Mouse (Mus musculus) embryonic facial prominence, embryonic 15.5 days (tissue): ENCODE data around the gene Spocd1. TPM values are rescaled to one million over a fixed set of nuclear protein-coding genes. Genes with fewer than 3 reads are reported as not detected.
A peak's percentile ranks its signal among the peaks of the same experiment; 100 is the strongest.
"Not testable (repeated sequence)": the region's sequence is repeated elsewhere in the genome, so short reads cannot be mapped to it uniquely, and the experiment has no call there.

ENCODE experiments used
- ATAC-seq: fragments of 200-750 bp; cut with Nextera tagmentation; 2 replicates; pipeline ENCODE4 v1.8.0; 2017; ENCODE audit warnings: low read depth, moderate TSS enrichment; ENCODE audit not compliant: insufficient number of reproducible peaks, low FRiP score, low TSS enrichment
- H3K27ac ChIP-seq: fragments of 300-500 bp; sonication (generic); replicated peaks from 2 replicates; pipeline ENCODE4 v1.5.1; 2015; ENCODE audit warnings: mild to moderate bottlenecking, inconsistent platforms
- H3K27me3 ChIP-seq: fragments of 300-500 bp; sonication (generic); 2 replicates; pipeline ENCODE4 v1.6.1; 2015; ENCODE audit warnings: inconsistent platforms
- H3K36me3 ChIP-seq: fragments of 300-500 bp; sonication (generic); 2 replicates; pipeline ENCODE4 v1.6.1; 2015; ENCODE audit warnings: mild to moderate bottlenecking, inconsistent platforms
- H3K4me1 ChIP-seq: fragments of 300-500 bp; sonication (generic); 2 replicates; pipeline ENCODE4 v1.6.1; 2015; ENCODE audit warnings: inconsistent platforms
- H3K4me2 ChIP-seq: fragments of 300-500 bp; sonication (generic); replicated peaks from 2 replicates; pipeline ENCODE4 v1.6.1; 2015; ENCODE audit warnings: mild to moderate bottlenecking, inconsistent platforms
- H3K4me3 ChIP-seq: fragments of 300-500 bp; sonication (generic); replicated peaks from 2 replicates; pipeline ENCODE4 v1.5.1; 2015; ENCODE audit warnings: mild to moderate bottlenecking, inconsistent platforms
- H3K9ac ChIP-seq: fragments of 300-500 bp; sonication (generic); 2 replicates; pipeline ENCODE4 v1.6.1; 2015; ENCODE audit warnings: inconsistent platforms
- H3K9me3 ChIP-seq: fragments of 300-500 bp; sonication (generic); replicated peaks from 2 replicates; pipeline ENCODE4 v1.6.1; 2016; ENCODE audit warnings: inconsistent platforms
- WGBS: fragments of 180-500 bp; shearing (Covaris S2); methylation state at CpG from one replicate; pipeline ENCODE4 v1.1.7; 2015; 5-methylcytosine and 5-hydroxymethylcytosine counted together
- polyA plus RNA-seq: library from polyadenylated mRNA; unstranded; fragments of >200 nt; fragmentation: Nextera tagmentation; extraction: Ambion mirVana; gene quantifications from 2 replicates; pipeline ENCODE4 v1.2.1, GENCODE M21; 2015

The Spocd1 gene
- 0.23 and 0.28 TPM in 2 replicates for polyA plus RNA-seq

DNA sequence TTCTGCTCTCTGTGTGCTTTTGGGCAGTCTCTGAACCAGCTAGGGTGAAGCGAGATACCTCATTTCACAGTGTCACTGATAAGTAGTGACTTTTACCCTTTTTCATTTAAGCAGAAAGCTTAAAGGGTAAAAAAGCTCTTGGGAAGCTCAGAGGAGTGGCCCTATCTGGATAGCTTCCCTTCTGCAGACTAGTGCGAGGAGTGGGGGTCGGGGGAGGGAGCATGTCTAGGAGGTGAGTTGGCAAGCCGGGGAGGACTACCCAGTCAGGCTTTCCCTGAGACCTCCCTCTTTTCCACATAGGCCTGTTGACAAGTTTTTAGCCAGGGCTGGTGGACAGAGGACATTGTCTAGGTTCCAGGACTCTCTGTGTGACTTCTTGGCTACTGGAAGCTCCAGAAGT is at the start of gene Spocd1:
TSS of gene Spocd1 (plus strand) at position 301 of the 400 bp plus-strand sequence.
- Histone ChIP-seq H3K27ac (no peak within 1 kb of the TSS), H3K4me1 (peaks cover 10% of the 10 kb centered on the region), H3K4me3 (0 out of 2 replicates have a peak within 1 kb of the TSS, but pooled peaks have one; percentile 21), H3K4me2 (peak within 1 kb of the TSS; percentile 41), H3K9ac (no peak within 1 kb of the TSS), H3K27me3 (no peaks in the 10 kb centered on the region), H3K9me3 (no peaks in the 10 kb centered on the region), H3K36me3 (no peaks in the 10 kb centered on the region)
- 42% methylated on average over 4 of the region's 4 CpGs for WGBS
- ATAC-seq, result no peak

DNA sequence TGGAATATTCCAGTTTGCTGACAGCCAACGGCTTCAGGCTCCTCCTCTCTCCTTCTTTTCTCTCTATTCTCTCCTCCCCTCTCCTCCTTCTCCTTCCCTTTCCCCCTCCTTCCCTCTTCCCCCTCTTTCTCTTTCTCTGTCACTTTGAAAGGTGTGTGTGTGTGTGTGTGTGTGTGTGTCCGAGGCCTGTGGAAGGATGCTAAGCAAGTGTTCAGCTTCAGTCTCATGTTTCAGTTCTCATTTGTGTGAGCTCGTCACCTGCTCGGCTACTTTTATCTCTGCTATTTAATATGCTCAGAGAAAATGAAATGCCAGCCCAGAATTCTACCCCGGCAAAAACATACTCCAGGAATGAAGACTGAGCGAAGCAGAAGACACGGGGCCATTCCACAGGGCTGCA is 48.4 kb upstream of the Spocd1 start:
- Histone ChIP-seq H3K4me2 (no peak overlapping the region), H3K27me3 (no peaks in the 10 kb centered on the region), H3K9ac (no peak overlapping the region), H3K9me3 (no peaks in the 10 kb centered on the region), H3K4me3 (no peak overlapping the region), H3K27ac (no peak overlapping the region), H3K36me3 (no peaks in the 10 kb centered on the region), H3K4me1 (peaks cover 40% of the 10 kb centered on the region)
- whole genome bisulfite sequencing, result 58% methylated on average over 7 of the region's 7 CpGs
- ATAC-seq, result no peak

DNA sequence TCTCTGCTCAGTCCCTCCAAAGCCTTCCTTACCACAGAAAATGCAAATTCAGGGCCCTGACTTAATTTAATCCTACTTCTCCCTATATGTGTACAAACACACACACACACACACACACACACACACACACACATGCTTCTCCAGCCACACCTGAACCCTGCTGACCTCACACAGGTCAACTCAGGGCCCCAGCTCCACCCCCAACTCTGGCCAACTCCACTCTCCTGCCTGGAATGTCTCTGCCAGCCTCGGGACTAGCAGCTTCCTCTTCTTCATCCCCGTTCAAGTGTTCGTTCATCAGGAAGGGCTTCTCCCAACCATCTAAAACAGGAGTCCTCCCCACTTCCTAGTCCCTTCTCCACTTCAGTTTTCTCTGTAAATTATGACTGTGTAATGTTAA is 47.4 kb upstream of the Spocd1 start:
- ATAC-seq, result no peak
- Histone ChIP-seq H3K9me3 (no peaks in the 10 kb centered on the region), H3K9ac (no peak overlapping the region), H3K4me2 (no peak overlapping the region), H3K27me3 (no peaks in the 10 kb centered on the region), H3K4me1 (peaks cover 40% of the 10 kb centered on the region), H3K4me3 (no peak overlapping the region), H3K27ac (peak overlapping the region; percentile 86), H3K36me3 (no peaks in the 10 kb centered on the region)
- WGBS, result 22% methylated on average over 3 of the region's 3 CpGs

DNA sequence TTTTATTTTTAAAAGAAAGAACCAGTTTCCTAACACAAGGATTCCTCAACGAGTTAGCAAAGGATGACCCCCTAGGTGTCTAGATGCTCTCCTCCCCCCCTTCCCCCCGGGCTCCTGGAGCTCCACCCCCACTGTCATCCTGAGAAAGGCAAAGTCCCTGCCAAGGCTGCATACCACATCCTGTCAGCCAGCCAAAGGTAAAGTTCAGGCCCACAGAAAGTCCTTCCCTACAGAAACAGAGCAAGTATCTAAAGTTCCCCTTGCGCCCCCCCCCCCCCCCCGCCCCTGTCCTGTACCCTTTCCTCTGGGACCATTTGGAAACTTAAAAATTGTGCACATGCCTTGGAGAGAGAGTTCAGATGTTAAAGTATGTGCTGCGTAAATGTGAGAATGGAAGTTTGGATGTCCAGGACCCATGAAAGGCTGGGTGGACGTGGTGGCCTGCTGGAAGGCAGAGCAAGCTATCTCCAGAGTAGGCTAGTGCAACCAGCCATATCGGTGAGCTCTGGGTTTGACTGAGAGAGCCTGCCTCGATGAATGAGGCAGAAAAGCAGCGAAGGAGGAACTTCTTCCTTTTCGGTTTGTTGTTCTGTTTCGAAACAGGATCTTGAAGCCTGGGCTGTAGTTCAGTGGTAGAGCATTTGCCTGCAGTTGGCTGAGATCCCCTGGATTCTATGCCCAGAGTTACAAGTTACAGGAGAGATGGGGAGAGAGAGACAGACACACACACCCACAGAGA is 46.3 kb upstream of the Spocd1 start:
- H3K4me2 ChIP-seq, result peak overlapping the region; percentile 38
- ATAC-seq, result 0 out of 2 replicates have a peak, but pooled peaks have one; percentile 58

DNA sequence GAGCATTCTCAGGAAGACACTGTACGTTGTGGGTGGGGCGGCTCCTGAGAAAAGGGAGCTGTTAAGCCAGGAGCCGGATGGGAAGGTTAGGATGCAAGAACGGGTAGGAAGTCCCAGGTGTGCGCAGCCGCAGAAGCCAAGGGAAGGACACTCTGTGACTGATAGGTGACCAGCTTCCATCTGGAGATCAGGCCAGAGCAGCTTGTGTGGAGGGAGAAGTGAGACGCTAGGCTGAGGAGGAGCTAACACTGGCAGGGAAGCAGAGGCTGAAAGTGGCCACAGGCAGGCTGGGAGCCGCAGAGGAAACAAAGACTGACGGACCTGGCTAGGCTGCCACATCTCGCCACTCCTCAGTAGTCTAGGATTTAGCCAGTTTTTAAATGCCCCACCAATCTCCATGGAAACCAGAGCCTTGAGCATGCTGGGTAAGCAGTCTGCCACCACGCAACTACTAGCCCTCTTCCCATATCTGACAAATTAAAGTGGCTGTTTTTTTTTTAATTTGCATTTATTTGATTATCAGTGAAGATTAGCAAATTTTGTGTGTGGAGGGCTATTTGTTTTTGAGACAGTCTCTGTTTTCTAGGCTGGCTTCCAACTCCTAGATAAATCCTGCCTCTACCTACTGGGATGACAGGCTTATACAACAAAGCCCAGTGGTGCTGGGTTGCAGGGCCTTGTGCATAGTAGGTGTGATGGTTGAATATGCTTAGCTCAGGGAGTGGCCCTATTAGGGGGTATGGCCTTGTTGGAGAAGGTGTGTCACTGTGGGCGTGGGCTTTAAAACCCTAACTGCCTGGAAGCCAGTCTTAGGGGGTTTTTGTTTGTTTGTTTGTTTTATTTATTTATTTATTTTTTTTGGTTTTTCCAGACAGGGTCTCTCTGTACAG is 44.8 kb upstream of the Spocd1 start:
- Histone ChIP-seq H3K27ac (no peak overlapping the region), H3K4me2 (no peak overlapping the region), H3K9ac (no peak overlapping the region), H3K4me1 (peaks cover 16% of the 10 kb centered on the region), H3K9me3 (no peaks in the 10 kb centered on the region), H3K27me3 (no peaks in the 10 kb centered on the region), H3K4me3 (no peak overlapping the region), H3K36me3 (no peaks in the 10 kb centered on the region)
- WGBS, result 69% methylated on average over 12 of the region's 12 CpGs
- ATAC-seq, result no peak

More for the DNA sequence above, 46.3 kb upstream of the Spocd1 start:
- no peaks in the 10 kb centered on the region for H3K27me3 ChIP-seq
- peak overlapping the region; percentile 19 for H3K4me3 ChIP-seq
- H3K9ac ChIP-seq, result no peak overlapping the region; the same call in 1 of the 2 replicates
- peak overlapping the region; percentile 86 for H3K27ac ChIP-seq
- H3K4me1 ChIP-seq, result peaks cover 29% of the 10 kb centered on the region
- no peaks in the 10 kb centered on the region for H3K9me3 ChIP-seq
- no peaks in the 10 kb centered on the region for H3K36me3 ChIP-seq
- 15% methylated on average over 11 of the region's 11 CpGs for WGBS

DNA sequence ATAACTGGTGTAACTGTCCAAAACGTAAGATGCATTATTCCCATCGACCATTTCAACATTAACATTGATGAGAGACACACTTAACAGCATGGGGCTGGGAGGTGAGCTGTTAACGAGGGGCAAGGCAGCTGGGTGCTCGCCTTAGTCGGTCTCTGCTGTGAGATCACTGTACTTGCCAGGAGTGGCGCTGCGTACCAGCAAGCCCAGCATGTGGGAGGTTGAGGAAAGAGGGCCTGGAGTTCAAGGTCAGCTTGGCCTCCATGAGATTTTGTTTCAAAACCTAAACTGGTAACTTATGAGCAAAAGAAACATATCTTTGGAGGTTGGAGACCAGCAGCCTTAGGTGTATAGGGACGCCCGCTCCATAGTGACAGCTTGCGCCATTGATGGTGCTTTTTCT is 39.4 kb upstream of the Spocd1 start:
- WGBS, result 85% methylated on average over 10 of the region's 10 CpGs
- ATAC-seq, result no peak
- Histone ChIP-seq H3K9ac (no peak overlapping the region), H3K4me2 (no peak overlapping the region), H3K27me3 (no peaks in the 10 kb centered on the region), H3K4me1 (no peaks in the 10 kb centered on the region), H3K9me3 (no peaks in the 10 kb centered on the region), H3K36me3 (no peaks in the 10 kb centered on the region), H3K27ac (no peak overlapping the region), H3K4me3 (no peak overlapping the region)

DNA sequence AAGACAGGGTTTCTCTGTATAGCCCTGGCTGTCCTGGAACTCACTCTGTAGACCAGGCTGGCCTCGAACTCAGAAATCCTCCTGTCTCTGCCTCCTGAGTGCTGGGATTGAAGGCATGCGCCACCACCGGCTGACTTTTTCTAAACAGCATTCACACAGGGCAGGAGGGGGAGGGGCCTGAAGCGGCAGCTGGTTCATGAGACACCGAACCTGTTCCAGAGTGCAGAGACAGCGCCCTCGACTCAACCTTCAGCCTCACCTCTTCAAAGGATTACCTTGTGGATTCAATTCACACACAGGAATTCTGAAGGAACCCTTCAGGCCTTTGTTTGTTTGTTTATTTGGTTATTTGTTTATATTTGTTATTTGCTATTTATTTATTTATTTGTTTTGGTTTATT is 39.0 kb upstream of the Spocd1 start:
- Histone ChIP-seq H3K4me3 (no peak overlapping the region), H3K27ac (no peak overlapping the region), H3K4me1 (no peaks in the 10 kb centered on the region), H3K4me2 (no peak overlapping the region), H3K36me3 (no peaks in the 10 kb centered on the region), H3K9me3 (no peaks in the 10 kb centered on the region), H3K9ac (no peak overlapping the region), H3K27me3 (no peaks in the 10 kb centered on the region)
- no peak for ATAC-seq
- WGBS, result 91% methylated on average over 7 of the region's 7 CpGs

DNA sequence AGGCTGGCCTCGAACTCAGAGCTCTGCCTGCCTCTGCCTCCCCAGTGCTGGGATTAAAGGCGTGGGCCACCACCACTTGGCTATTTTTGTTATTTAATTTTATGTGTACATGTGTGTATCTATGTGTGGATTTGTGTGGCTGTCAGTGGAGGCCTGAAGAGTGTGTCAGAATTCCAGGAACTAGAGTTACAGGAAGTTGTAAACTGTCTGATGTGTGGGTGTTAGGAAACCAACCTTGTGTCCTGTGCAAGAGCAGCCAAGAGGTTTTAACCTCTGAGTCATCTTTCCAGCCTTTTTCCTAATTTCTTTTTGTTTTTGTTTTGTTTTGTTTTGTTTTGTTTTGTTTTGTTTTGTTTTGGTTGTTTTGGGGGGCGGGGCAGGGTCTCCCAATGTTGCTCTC is 34.2 kb upstream of the Spocd1 start:
- H3K36me3 ChIP-seq, result no peaks in the 10 kb centered on the region
- H3K9ac ChIP-seq, result no peak overlapping the region
- WGBS, result 94% methylated on average over 3 of the region's 3 CpGs
- H3K4me3 ChIP-seq, result no peak overlapping the region
- no peaks in the 10 kb centered on the region for H3K9me3 ChIP-seq
- H3K4me1 ChIP-seq, result no peaks in the 10 kb centered on the region; the same call in 1 of the 2 replicates
- no peaks in the 10 kb centered on the region for H3K27me3 ChIP-seq
- H3K27ac ChIP-seq, result no peak overlapping the region
- ATAC-seq, result no peak
- no peak overlapping the region for H3K4me2 ChIP-seq

DNA sequence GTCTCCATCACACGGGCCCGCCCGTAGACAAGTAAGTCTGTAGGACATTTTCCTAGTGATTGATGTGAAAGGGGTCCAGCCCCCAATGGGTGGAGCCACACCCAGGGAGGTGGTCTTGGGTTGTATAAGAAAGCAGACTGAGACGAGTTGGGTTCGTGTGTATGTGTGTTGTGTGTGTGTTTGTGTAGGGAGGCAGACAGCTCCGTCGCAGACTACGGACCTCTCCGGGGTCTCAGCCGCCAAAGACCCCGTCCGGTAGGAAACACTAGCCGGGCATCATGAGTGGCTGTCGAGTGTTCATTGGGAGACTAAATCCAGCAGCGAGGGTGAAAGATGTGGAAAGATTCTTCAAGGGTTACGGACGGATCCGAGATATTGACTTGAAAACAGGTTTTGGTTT is 30.2 kb upstream of the Spocd1 start:
- not testable (repeated sequence) for H3K36me3 ChIP-seq, H3K27me3 ChIP-seq, H3K27ac ChIP-seq, ATAC-seq, H3K9me3 ChIP-seq, H3K9ac ChIP-seq, H3K4me3 ChIP-seq, H3K4me1 ChIP-seq, H3K4me2 ChIP-seq
- WGBS, result 94% methylated on average over 18 of the region's 18 CpGs

DNA sequence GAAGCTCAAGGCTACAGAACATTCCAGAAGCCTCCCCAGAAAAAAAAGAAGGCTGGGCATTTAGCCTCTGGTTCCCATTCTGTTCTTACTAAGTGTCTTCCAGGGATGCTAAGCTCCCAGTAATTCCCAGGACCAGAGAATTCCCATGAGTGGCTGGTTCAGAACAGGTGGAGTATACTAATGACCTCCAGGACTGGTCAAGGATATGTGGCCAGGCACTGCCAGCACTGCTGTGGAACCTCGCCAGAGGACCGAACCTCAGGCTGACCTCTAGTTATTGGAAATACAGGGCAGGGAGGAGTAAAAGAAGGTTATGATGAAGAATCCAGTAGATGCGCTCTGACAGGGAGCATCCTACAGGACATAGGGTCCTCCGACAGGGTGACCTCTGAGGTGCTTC is 26.7 kb upstream of the Spocd1 start:
- 80% methylated on average over 4 of the region's 4 CpGs for WGBS
- H3K27me3 ChIP-seq, result no peaks in the 10 kb centered on the region
- H3K36me3 ChIP-seq, result no peaks in the 10 kb centered on the region
- no peak overlapping the region for H3K4me3 ChIP-seq
- H3K27ac ChIP-seq, result no peak overlapping the region
- no peaks in the 10 kb centered on the region for H3K9me3 ChIP-seq
- H3K4me2 ChIP-seq, result no peak overlapping the region
- no peak overlapping the region for H3K9ac ChIP-seq
- peaks cover 7% of the 10 kb centered on the region; the same call in 1 of the 2 replicates for H3K4me1 ChIP-seq
- no peak for ATAC-seq

DNA sequence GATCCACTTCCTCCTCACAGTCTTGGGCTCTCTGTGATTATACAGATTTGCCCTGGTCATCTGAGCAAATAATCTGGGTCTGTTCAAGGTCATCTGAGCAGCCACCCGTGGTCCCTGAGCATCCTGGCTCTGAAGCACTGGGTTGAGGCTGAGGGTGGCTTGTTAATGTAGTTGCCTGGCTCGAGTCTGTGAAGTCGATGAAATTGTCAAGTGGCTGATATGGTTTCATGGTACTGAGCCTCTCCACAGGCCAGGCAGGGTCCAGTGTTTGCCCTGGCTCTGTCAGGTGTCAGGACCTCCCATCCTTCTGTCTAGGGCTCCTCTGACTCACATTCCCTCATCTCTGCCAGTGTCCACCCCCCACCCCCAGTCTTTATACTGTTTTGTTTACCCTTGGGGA is 25.5 kb upstream of the Spocd1 start:
- Histone ChIP-seq H3K27ac (no peak overlapping the region), H3K9ac (no peak overlapping the region), H3K4me2 (no peak overlapping the region), H3K9me3 (no peaks in the 10 kb centered on the region), H3K4me1 (peaks cover 7% of the 10 kb centered on the region; the same call in 1 of the 2 replicates), H3K4me3 (no peak overlapping the region), H3K27me3 (no peaks in the 10 kb centered on the region), H3K36me3 (no peaks in the 10 kb centered on the region)
- 67% methylated on average over 3 of the region's 3 CpGs for WGBS
- ATAC-seq, result no peak
